Mouse (Mus musculus) spleen, postnatal 4 days (tissue): ENCODE data around the gene Ints13.
"Not testable (repeated sequence)": the region's sequence is repeated elsewhere in the genome, so short reads cannot be mapped to it uniquely, and the experiment has no call there.

Experiments
- DNase-seq, 2 experiments: peaks; one replicate each; pipeline ENCODE4 v3.0.0; 2022; ENCODE audit warnings: low spot score in 2 of 2

Ints13 gene

DNA sequence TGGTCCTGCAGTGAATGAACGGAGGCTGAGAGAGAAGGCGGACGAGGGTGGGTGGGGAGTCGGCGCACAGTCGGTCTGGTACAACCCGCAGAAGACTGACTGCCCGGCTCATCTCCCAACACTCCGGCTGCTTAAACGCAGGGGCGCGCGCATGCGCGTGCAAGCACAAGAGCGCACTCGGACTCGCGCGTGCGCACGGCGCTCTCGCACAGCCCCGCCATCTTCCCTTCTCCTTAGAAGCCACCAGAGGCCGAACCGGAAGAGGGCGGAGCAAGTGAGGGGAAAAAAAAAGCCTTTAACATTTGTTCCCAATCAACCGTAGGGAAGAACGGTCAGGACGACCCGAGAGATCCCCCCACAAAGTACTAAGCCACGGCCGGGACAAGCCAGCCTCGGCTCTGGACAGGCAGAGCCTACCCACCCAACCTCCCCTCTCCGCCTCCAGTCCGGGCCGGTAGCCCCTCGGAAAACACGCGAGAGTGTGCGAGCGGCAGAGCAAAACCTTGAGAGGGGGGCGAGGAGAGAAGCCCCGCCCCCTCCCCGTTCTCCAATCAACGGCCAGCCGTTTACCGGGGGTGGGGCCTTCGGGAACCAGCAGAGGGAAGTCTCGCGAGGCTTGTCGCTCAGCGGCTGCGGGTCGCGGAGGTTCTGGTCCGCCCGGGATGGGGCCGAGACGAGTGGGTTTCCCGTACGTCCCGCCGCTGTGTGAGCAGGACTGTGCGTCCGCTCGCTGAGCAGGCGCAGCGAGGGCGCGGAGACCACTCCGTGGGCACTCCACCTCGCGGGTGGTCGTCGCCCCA is at the start of gene Ints13:
Ints13 (minus strand) TSS at position 526 of the 800 bp plus-strand sequence.
- DNase-seq: peak; percentile 97 to 98

DNA sequence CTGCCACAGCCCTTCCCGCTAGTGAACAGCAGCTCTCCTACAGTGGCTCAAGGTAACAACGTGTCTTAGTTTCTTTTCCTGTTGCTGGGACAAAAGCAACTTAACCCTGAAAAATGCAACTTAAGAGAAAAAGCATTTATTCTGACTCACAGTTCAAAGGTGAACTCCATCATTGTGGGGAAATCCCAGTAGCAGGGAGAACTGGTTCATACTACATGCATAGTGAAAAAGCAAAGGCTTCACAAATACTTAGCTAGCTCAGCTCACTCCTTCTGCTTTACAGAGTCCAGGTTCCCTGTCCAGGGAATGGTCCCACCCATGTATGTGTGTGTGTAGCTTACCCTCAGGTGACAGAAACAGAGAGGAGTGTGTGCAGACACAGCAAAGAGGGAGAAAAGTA is 39.0 kb upstream of the Ints13 start:
- DNase-seq: no peak

DNA sequence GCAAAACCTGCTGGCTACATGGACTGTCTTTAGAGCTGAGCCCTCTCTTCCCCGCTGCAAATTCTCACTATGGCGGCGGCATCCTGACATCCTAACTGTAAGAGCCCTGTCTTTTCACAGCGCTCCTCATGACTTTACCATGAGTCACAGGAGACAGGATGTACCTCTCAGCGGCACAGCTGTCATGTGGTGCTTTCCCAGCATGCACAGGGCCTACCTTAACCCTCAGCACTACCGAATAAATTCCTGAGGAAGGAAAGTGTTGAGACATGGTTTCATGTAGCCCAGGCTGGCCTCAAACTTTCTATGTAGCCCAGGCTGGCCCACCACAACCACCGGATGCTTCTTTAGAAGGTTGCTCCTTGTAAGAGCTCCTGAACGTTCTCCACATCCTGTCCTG is 38.3 kb upstream of the Ints13 start:
- no peak for DNase-seq

DNA sequence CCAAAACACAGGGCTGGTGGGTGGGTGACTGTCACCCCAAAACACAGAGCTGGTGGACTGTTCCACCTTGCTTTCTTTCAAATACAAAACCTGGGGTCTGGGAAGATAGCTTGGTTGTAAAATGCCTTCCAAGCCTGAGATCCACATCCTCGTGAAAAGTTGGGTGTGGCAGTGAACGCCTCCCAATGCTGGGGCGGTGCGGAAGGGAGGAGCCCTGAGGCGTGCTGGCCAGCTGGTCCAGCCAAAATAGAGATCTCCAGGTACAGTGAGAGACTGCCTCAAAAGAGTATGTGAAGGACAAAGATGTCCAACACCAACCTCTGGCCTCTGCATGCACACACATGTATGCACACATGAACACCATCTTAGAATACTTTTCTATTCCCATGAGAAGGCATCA is 36.9 kb upstream of the Ints13 start:
- DNase-seq: peak in 1 of 2 experiments; percentile 47

DNA sequence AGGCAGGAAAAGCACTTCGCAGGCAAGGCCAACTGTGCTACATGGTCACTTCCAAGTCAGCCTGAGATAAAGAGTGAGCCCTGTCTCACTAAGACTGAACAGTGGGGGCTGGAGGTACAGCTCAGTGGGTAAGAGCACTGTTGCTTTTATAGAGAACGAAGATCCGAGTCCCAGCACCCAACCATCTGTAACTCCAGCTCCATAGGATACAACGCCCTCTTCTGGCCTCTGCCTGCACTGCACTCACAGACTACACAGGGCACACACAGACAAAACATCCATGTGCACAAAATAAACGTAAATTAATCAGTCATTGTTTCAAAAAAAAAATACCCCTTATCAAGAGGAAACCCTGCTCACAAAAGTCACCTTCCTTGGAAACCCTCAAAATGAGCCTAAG is 36.3 kb upstream of the Ints13 start:
- DNase-seq: peak in 1 of 2 experiments; percentile 15

GRCm38 (mm10) chr6:146612736-146613135 is 35.1 kb upstream of the Ints13 start:
- DNase-seq: no peak

DNA sequence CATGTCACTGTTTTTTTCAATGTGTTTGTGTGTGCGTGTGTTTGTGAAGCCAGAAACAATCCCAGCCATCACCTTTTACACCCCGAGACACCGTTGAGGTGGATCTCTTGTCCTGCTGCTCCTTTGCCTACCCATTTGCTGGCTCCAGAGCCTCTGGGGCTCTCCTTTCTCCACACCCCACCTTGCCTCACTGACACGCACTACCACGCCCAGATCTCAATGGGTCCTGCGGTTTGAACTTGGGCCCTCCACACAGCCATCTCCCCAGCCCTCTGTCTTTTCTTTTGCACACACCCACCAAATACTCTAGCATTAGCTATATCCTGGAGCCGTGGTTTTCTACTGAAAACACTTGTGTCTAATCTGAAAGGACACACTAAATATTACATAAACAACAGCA is 34.3 kb upstream of the Ints13 start:
- peak; percentile 42 to 76 for DNase-seq

DNA sequence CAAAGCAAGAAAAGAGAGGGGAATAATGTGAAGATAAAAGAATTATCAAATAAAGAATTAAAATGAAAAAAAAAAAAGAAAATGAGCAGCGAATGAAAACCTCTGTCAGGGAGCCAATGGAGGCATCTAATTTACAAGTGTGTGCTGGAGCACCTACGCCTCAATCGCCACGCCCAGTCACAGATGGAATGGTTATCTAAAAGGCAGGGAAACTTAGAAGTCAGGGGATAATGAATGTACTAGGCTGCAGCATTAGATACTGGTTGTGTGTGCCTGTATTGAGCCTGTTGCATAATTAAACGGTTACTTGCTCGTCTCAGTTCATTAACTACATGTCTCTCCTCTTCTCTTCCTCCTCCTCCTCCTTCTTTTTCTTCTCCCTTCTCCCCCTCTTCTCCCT is 33.8 kb upstream of the Ints13 start:
- peak in 1 of 2 experiments; percentile 70 for DNase-seq

- DNase-seq: no peak
Measured at GRCm38 (mm10) chr6:146603651-146604050, 26.0 kb upstream of the Ints13 start.

- no peak for DNase-seq
Measured at GRCm38 (mm10) chr6:146602601-146603000, 25.0 kb upstream of the Ints13 start.

GRCm38 (mm10) chr6:146585134-146585533 is 7.5 kb upstream of the Ints13 start:
- DNase-seq: no peak

GRCm38 (mm10) chr6:146583366-146584046 is 5.9 kb upstream of the Ints13 start:
- peak in 1 of 2 experiments; percentile 28 for DNase-seq

GRCm38 (mm10) chr6:146580381-146580926 is 2.8 kb upstream of the Ints13 start:
- no peak for DNase-seq

DNA sequence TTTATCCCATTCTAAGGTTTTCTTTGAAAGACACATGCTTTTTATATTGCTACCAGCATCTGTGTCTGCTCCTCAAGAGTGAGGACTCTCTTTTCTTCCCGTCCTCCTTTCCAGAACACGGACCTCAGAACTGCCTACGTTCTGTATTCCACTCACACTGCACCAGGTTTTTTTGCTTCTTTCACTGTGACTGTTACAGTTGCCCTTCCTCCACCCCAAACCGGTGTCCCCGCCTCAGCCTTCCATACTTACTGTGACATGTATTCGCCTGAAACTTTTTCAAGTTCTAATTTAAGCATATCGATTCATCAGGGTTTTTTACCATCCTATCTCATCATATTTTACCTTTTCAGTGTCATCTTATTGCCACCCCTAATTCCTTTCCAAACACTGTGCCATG is 951 bp upstream of the Ints13 start:
- peak; percentile 23 to 67 for DNase-seq

DNA sequence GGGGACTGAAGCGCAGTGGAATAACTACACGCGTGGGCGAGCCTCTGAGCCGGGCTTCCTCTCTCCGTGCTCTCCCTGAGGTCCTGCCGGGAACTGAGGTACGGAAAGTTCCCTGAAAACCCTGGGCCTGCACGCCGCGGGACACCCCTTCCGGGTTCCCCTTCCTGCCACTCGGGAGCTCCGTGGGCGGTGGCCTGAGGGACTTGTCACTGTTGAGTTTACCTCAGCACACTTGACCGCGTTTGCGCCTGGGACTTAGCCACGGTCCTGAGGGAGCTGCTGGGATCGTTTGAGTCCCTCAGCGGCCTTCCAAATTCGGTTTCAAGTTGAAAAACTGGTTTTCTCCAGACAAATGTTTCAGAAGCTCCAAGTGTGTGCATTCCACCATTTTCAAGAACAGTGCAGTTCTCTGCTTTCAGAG is 486 bp upstream of the Ints13 start:
- peak; percentile 75 to 90 for DNase-seq

- DNase-seq: no peak
Measured at GRCm38 (mm10) chr6:146576903-146577302, 732 bp downstream of the Ints13 start, which contains the start of gene Fgfr1op2. Gene Fgfr1op2 (plus strand): TSS chr6:146577203.

GRCm38 (mm10) chr6:146572073-146572472 is 5.6 kb downstream of the Ints13 start:
- DNase-seq: no peak

GRCm38 (mm10) chr6:146562461-146562860 is 15.2 kb downstream of the Ints13 start:
- DNase-seq: not testable (repeated sequence)

DNA sequence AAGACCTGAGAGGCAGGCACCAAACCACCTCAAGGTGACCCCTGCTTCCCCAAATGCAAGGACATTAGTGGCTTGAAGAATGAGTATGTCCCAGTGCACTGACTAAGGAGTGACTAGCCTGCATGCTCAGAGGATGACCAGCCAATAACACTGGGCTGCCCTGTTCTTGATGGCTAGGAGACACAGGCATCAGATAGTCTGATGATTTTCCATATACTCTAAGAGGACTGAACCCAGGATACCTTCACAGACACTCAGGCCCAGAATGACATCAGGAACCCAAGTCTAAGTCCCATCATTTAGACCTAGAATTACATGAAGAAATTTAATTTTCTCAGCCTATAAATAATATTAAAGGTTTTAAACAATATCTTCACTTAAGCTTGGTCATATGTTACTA is 26.3 kb downstream of the Ints13 start:
- no peak for DNase-seq

DNA sequence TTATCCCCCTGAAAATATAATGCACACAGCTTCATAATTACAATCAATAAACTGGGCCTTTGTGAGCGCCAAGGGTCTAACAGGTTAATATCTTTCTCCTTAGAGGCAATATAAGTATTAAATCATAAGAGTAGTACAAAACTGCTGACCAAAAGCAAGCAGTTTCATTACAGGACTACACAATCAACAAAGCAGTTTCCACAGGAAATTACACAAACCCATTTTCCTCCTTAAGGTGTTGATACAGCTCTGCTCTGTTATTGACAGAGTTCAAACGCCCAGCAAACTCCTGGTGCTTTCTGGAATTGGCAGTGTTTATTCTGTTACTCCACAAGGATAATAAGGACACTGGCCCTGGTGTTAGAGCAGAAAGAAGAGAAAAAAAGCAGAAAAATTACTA is 27.2 kb downstream of the Ints13 start:
- no peak for DNase-seq

DNA sequence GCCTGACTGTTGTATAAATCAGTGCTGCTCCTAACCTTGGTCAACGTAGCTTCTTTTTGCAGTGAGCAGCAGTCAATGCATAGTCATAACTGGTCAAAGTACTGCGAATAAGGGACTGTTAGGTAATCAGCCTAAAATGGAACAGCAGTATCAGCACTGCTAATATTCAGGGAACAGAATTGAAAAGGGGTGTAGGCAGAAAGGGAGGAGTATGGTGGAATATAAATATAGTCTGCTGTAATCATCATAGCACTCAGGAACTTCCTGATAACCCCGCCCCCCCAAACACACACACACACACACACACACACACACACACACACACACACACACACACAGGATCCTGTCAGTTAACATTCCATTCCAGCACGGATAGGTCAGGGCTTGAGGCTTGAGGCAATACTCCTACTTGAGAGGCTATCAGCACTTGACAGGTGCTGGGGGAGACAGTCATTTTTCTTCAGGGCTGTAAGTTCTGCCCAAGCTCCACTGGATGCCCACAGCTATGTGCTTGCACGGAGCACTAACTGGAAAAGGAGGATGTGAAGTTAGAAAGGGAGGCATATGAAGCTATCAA is 32.3 kb downstream of the Ints13 start:
- no peak for DNase-seq

DNA sequence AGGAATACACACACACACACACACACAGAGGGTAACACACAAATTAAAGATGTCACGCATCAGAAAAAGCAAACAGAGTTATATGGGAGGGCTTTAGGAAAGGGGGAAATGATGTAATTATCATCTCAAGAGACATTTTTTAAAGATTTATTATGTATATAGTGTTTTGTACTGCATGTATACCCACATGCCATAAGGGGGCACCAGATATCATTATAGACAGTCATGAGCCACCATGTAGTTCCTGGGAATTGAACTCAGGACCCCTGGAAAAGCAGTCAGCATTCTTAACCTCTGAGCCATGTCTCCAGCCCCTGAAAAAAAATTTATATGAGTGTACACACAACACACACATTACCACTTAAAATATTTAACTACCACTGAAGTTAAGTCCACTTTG is 33.0 kb downstream of the Ints13 start:
- DNase-seq: no peak
